Mouse (Mus musculus) subcutaneous adipose tissue, adult 2 months (tissue): ENCODE results near the gene Casq2. TPM values are rescaled to one million over a fixed set of nuclear protein-coding genes. Genes with fewer than 3 reads are reported as not detected.

Experiments used
- polyA plus RNA-seq: library from polyadenylated mRNA; depleted of rRNA; stranded (reverse); fragments of >200 nt; gene quantifications from 2 replicates; pipeline ENCODE4 v1.2.3, GENCODE M21; 2012; ENCODE audit warnings: low replicate concordance; rRNA removed

Casq2 gene
- 2.0 and 2.3 TPM in 2 replicates for polyA plus RNA-seq

DNA sequence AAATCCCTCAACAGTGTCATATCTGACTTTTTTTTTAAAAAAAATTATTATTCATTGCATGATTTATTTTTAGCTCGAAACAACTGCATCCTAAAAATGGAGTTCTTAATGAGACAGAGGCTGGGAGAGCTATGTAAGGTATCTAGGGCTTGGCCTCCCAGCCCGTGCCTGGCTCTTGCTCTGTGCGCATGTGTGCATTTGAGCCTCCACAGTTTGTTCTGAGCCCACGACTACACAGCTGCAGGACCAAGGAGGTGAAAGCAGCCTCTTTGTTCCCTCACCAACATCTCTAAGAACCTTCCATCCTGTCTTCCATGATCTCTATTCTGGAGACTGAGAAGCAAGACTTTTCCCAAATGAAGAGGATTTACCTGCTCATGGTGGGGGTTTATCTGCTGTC is at the start of gene Casq2:
Casq2 (plus strand) TSS at position 133 of the 400 bp plus-strand sequence.

Other genes with a start within 250 kb of the Casq2 start
- gene Mab21l3, start 237.5 kb upstream of the Casq2 start, polyA plus RNA-seq: 0.10 and 34.8 TPM in 2 replicates
- 4.6 and 6.8 TPM in 2 replicates for gene Slc22a15, start 162.0 kb upstream of the Casq2 start, polyA plus RNA-seq
- not detected in 2 replicates for gene Nhlh2, start 76.3 kb upstream of the Casq2 start, polyA plus RNA-seq
- 23.5 and 48.6 TPM in 2 replicates for gene Vangl1, start 118.3 kb downstream of the Casq2 start, polyA plus RNA-seq